Mouse (Mus musculus): ENCODE results near the gene Dusp2.

The Dusp2 gene

GRCm38 (mm10) chr2:127323667-127324066 is 12.3 kb upstream of the Dusp2 start:
- no peak for DNase-seq (ENCODE audit: low spot score in 2 of 2)

- no peak for DNase-seq (ENCODE audit: low spot score in 2 of 2)
Observed at GRCm38 (mm10) chr2:127324456-127324855, 11.5 kb upstream of the Dusp2 start.

- DNase-seq (ENCODE audit: low spot score in 2 of 2) = peak in 1 of 2 experiments; percentile 25
Observed at GRCm38 (mm10) chr2:127328090-127328851, 7.7 kb upstream of the Dusp2 start.

- DNase-seq (ENCODE audit: low spot score in 2 of 2) = no peak
Observed at GRCm38 (mm10) chr2:127332807-127333570, 3.0 kb upstream of the Dusp2 start.

- DNase-seq (ENCODE audit: low spot score in 2 of 2) = no peak
Observed at GRCm38 (mm10) chr2:127333945-127334603, 1.9 kb upstream of the Dusp2 start.

- DNase-seq (ENCODE audit: low spot score in 2 of 2) = peak; percentile 12 to 26
Observed at GRCm38 (mm10) chr2:127335078-127335541, 849 bp upstream of the Dusp2 start.

GRCm38 (mm10) chr2:127336497-127336832 is 506 bp downstream of the Dusp2 start:
- DNase-seq (ENCODE audit: low spot score in 2 of 2) = no peak

GRCm38 (mm10) chr2:127336885-127337284 is 926 bp downstream of the Dusp2 start:
- no peak for DNase-seq (ENCODE audit: low spot score in 2 of 2)

- no peak for DNase-seq (ENCODE audit: low spot score in 2 of 2)
Observed at GRCm38 (mm10) chr2:127337531-127337930, 1.6 kb downstream of the Dusp2 start.

- DNase-seq (ENCODE audit: low spot score in 2 of 2) = no peak
Observed at GRCm38 (mm10) chr2:127338012-127338411, 2.1 kb downstream of the Dusp2 start.

- no peak for DNase-seq (ENCODE audit: low spot score in 2 of 2)
Observed at GRCm38 (mm10) chr2:127338416-127338815, 2.5 kb downstream of the Dusp2 start, which contains the start of gene Astl. Gene Astl (plus strand): TSS chr2:127338639.

GRCm38 (mm10) chr2:127338833-127339232 is 2.9 kb downstream of the Dusp2 start:
- no peak for DNase-seq (ENCODE audit: low spot score in 2 of 2)

GRCm38 (mm10) chr2:127339262-127339661 is 3.3 kb downstream of the Dusp2 start:
- DNase-seq (ENCODE audit: low spot score in 2 of 2) = no peak

GRCm38 (mm10) chr2:127341159-127341558 is 5.2 kb downstream of the Dusp2 start:
- peak in 1 of 2 experiments; percentile 14 for DNase-seq (ENCODE audit: low spot score in 2 of 2)

GRCm38 (mm10) chr2:127346334-127346733 is 10.4 kb downstream of the Dusp2 start:
- DNase-seq (ENCODE audit: low spot score in 2 of 2) = no peak

- DNase-seq (ENCODE audit: low spot score in 2 of 2) = no peak
Observed at GRCm38 (mm10) chr2:127347147-127347985, 11.4 kb downstream of the Dusp2 start.

GRCm38 (mm10) chr2:127353881-127354280 is 17.9 kb downstream of the Dusp2 start:
- no peak for DNase-seq (ENCODE audit: low spot score in 2 of 2)

GRCm38 (mm10) chr2:127362459-127363281 is 26.7 kb downstream of the Dusp2 start, which contains the start of gene Adra2b:
Gene Adra2b (plus strand): TSS chr2:127363208.
- peak; percentile 70 to 81 for DNase-seq (ENCODE audit: low spot score in 2 of 2)

- peak in 1 of 2 experiments; percentile 37 for DNase-seq (ENCODE audit: low spot score in 2 of 2)
Observed at GRCm38 (mm10) chr2:127363282-127363652, 27.3 kb downstream of the Dusp2 start.

- no peak for DNase-seq (ENCODE audit: low spot score in 2 of 2)
Observed at GRCm38 (mm10) chr2:127363696-127364095, 27.7 kb downstream of the Dusp2 start.

Measured in heart, adult 9 months (tissue).